Mouse (Mus musculus): ENCODE data around the gene Hoxb1. TPM values are rescaled to one million over a fixed set of nuclear protein-coding genes. Genes with fewer than 3 reads are reported as not detected.

The Hoxb1 gene
- total and polyA plus RNA-seq, 2 experiments from 2014 or later = not detected

DNA sequence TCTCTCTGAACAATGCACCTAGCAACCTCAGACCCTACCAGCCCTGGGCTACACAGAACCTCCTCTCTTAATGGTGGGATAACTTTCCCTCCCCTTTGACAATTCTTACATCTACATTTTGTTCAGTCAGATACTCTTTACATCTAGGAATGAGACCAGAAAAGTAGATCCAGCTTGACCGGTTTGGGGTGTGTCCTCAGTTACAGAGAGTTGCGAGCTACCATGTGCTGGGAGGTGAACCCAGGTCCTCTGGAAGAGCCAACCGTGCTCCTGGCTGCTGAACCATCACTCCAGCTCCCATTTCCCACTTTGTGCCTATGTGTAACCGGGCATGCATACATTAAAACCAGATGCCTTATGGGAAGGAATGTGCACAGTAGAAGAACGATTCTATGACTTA is 17.8 kb downstream of the Hoxb1 start:
- WGBS = 76% methylated on average over 5 of the region's 5 CpGs
- no peak overlapping the region for H3K9ac ChIP-seq (replicated peaks; ENCODE audit: low read length, poor library complexity, severe bottlenecking)
- ATAC-seq (ENCODE audit: low FRiP score) (no peak), DNase-seq (ENCODE audit: low spot score) (no peak)
- TF ChIP-seq CTCF (IDR thresholded peaks at IDR 0.05) = no peak
- H3K27ac ChIP-seq (ENCODE audit: low read depth, low read length) = no peak overlapping the region
- no peaks in the 10 kb centered on the region for H3K4me1 ChIP-seq (ENCODE audit: insufficient read depth, low read length)
- H3K9me3 ChIP-seq (ENCODE audit: low read length) = no peaks in the 10 kb centered on the region
- H3K4me2 ChIP-seq (ENCODE audit: low read depth, low read length, poor library complexity, severe bottlenecking) = no peak overlapping the region
- no peaks in the 10 kb centered on the region for H3K27me3 ChIP-seq (ENCODE audit: insufficient read depth, low read length)
- H3K4me3 ChIP-seq (ENCODE audit: low read depth, low read length) = no peak overlapping the region
- no peaks in the 10 kb centered on the region for H3K36me3 ChIP-seq (ENCODE audit: insufficient read depth, low read length)

DNA sequence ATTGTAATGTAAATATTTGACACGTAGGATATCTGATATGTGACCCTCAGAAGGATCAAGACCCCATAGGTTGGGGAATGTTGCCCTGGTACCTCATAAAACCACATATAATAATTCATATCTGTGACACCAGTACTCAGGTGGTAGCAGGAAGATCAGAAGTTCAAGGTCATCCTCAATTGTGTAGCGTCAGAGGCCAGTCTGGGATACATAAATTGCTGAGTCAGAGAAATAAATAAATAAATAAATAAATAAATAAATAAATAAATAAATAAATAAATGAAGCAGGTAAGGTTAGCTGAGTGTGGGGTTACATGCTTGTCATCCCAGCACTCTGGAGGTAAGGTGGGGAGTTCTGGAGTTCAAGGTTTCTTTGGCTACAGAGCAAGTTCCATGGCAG is 22.1 kb downstream of the Hoxb1 start:
- Histone ChIP-seq H3K27ac (ENCODE audit: low read depth, low read length) (no peak overlapping the region), H3K4me3 (ENCODE audit: low read depth, low read length) (no peak overlapping the region), H3K4me2 (ENCODE audit: low read depth, low read length, poor library complexity, severe bottlenecking) (no peak overlapping the region), H3K9ac (replicated peaks; ENCODE audit: low read length, poor library complexity, severe bottlenecking) (no peak overlapping the region), H3K36me3 (ENCODE audit: insufficient read depth, low read length) (no peaks in the 10 kb centered on the region), H3K9me3 (ENCODE audit: low read length) (no peaks in the 10 kb centered on the region), H3K4me1 (ENCODE audit: insufficient read depth, low read length) (no peaks in the 10 kb centered on the region), H3K27me3 (ENCODE audit: insufficient read depth, low read length) (no peaks in the 10 kb centered on the region)
- no peak for TF ChIP-seq CTCF (IDR thresholded peaks at IDR 0.05)
- WGBS = 88% methylated on average over 2 of the region's 2 CpGs
- DNase-seq (ENCODE audit: low spot score) (no peak), ATAC-seq (ENCODE audit: low FRiP score) (no peak)

- Histone ChIP-seq H3K4me1 (ENCODE audit: insufficient read depth, low read length) (no peaks in the 10 kb centered on the region; the same call in 1 of the 2 replicates), H3K27ac (ENCODE audit: low read depth, low read length) (no peak overlapping the region), H3K27me3 (ENCODE audit: insufficient read depth, low read length) (no peaks in the 10 kb centered on the region; the same call in 1 of the 2 replicates), H3K4me2 (ENCODE audit: low read depth, low read length, poor library complexity, severe bottlenecking) (no peak overlapping the region), H3K36me3 (ENCODE audit: insufficient read depth, low read length) (no peaks in the 10 kb centered on the region), H3K4me3 (ENCODE audit: low read depth, low read length) (no peak overlapping the region), H3K9me3 (ENCODE audit: low read length) (no peaks in the 10 kb centered on the region), H3K9ac (replicated peaks; ENCODE audit: low read length, poor library complexity, severe bottlenecking) (no peak overlapping the region)
- DNase-seq (ENCODE audit: low spot score) (no peak), ATAC-seq (ENCODE audit: low FRiP score) (no peak)
- no peak for TF ChIP-seq CTCF (IDR thresholded peaks at IDR 0.05)
- 15% methylated on average over 15 of the region's 15 CpGs for WGBS
Measured at GRCm38 (mm10) chr11:96396772-96397626, 31.4 kb downstream of the Hoxb1 start.

DNA sequence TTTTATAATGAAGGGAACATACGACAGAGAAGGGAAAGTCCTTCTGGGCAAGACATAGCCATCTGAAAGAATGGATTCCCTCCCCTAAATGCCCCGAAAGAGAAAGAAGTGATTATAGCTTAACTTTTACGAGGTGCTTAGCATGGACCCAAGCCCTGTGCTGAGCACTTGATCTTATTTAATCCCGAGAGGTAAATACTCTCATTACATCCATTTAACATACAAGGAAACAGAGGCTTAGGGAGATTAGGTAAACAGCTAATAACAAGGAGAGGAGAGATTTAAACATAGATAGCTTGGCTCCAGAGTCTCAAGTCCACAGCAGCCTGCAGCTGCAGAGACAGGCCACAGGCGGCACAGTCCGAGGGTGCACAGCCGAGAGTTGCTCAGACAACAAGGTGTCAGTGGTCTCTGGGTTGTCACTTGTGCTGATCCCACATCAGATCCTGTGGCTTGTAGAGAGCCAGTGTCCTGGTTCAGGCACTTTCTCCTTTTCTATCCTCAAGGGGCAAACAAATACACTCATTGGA is 32.3 kb downstream of the Hoxb1 start:
- no peak for DNase-seq (ENCODE audit: low spot score)
- no peak for TF ChIP-seq CTCF (IDR thresholded peaks at IDR 0.05)
- ATAC-seq (ENCODE audit: low FRiP score) = no peak
- Histone ChIP-seq H3K27me3 (ENCODE audit: insufficient read depth, low read length) (peaks cover 3% of the 10 kb centered on the region; the same call in 1 of the 2 replicates), H3K4me1 (ENCODE audit: insufficient read depth, low read length) (no peaks in the 10 kb centered on the region; the same call in 1 of the 2 replicates), H3K36me3 (ENCODE audit: insufficient read depth, low read length) (no peaks in the 10 kb centered on the region), H3K4me3 (ENCODE audit: low read depth, low read length) (no peak overlapping the region), H3K9ac (replicated peaks; ENCODE audit: low read length, poor library complexity, severe bottlenecking) (no peak overlapping the region), H3K27ac (ENCODE audit: low read depth, low read length) (no peak overlapping the region), H3K9me3 (ENCODE audit: low read length) (no peaks in the 10 kb centered on the region), H3K4me2 (ENCODE audit: low read depth, low read length, poor library complexity, severe bottlenecking) (no peak overlapping the region)
- WGBS = 36% methylated on average over 7 of the region's 7 CpGs

DNA sequence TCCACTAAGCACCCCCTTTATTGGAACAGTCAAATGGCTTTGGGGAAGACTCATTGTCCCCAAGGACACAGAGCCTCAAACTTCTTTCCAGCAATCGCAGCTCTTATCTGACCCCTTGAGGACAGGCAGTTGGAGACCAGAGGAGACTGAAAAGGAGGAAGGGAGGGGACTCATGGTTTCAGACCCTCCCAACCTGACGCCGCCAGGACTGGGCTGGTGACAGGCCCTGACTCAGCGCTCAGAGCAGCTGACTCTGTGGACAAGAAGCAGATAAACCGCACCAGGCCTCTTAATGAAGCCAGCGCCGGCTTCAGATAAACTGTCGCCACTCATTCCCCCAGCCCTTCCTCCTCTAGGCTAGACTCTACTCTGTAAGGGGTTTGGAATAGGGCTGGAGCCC is 34.4 kb downstream of the Hoxb1 start:
- H3K27me3 ChIP-seq (ENCODE audit: insufficient read depth, low read length) = peaks cover 3% of the 10 kb centered on the region; the same call in 1 of the 2 replicates
- no peak for TF ChIP-seq CTCF (IDR thresholded peaks at IDR 0.05)
- ATAC-seq (ENCODE audit: low FRiP score) = no peak

DNA sequence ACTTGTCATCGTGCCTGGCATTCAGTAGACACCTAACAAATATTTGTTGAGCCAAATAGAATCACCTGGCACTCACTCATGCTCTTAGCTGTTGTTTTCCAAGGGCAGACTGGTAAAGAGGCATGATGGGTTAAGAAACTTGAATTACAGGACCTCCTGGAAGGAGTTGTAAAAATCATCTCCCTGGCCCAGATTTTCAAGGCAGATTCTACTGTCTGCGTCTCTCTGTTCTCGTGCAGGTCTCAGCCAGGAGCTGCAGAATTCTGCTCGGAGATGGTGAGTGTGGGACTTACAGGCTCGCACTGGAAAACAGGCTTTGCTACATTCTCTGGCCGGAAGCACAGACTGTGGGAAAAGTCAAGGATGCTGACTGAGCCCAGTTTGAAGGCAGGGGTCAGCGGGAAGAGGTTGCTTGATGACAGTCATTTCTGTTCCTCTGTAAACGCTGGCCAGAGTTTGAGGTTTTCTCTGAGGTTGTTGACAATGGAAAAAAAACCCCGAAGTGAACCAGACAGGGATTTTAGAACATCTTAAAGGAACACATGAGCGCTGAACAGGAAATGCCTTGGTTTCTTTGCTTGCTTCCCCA is 38.6 kb downstream of the Hoxb1 start:
- peaks cover 3% of the 10 kb centered on the region; the same call in 1 of the 2 replicates for H3K27me3 ChIP-seq (ENCODE audit: insufficient read depth, low read length)
- ATAC-seq (ENCODE audit: low FRiP score) (no peak), DNase-seq (ENCODE audit: low spot score) (no peak)
- WGBS = 59% methylated on average over 10 of the region's 10 CpGs
- H3K4me1 ChIP-seq (ENCODE audit: insufficient read depth, low read length) = no peaks in the 10 kb centered on the region; the same call in 1 of the 2 replicates
- H3K4me2 ChIP-seq (ENCODE audit: low read depth, low read length, poor library complexity, severe bottlenecking) = no peak overlapping the region
- TF ChIP-seq CTCF (IDR thresholded peaks at IDR 0.05) = no peak
- H3K4me3 ChIP-seq (ENCODE audit: low read depth, low read length) = no peak overlapping the region
- no peak overlapping the region for H3K9ac ChIP-seq (replicated peaks; ENCODE audit: low read length, poor library complexity, severe bottlenecking)
- no peak overlapping the region for H3K27ac ChIP-seq (ENCODE audit: low read depth, low read length)
- no peaks in the 10 kb centered on the region for H3K9me3 ChIP-seq (ENCODE audit: low read length)
- no peaks in the 10 kb centered on the region for H3K36me3 ChIP-seq (ENCODE audit: insufficient read depth, low read length)

More for the DNA sequence above, 34.4 kb downstream of the Hoxb1 start:
- Histone ChIP-seq H3K9me3 (ENCODE audit: low read length) (no peaks in the 10 kb centered on the region), H3K27ac (ENCODE audit: low read depth, low read length) (no peak overlapping the region), H3K4me2 (ENCODE audit: low read depth, low read length, poor library complexity, severe bottlenecking) (no peak overlapping the region), H3K9ac (replicated peaks; ENCODE audit: low read length, poor library complexity, severe bottlenecking) (no peak overlapping the region), H3K4me1 (ENCODE audit: insufficient read depth, low read length) (no peaks in the 10 kb centered on the region; the same call in 1 of the 2 replicates), H3K4me3 (ENCODE audit: low read depth, low read length) (no peak overlapping the region), H3K36me3 (ENCODE audit: insufficient read depth, low read length) (no peaks in the 10 kb centered on the region)
- no peak for DNase-seq (ENCODE audit: low spot score)
- WGBS = 33% methylated on average over 8 of the region's 8 CpGs

All from midbrain, postnatal 0 days (tissue).